Mouse (Mus musculus) hindbrain, embryonic 15.5 days (tissue): Measurements from ENCODE around the gene Mff. TPM values are rescaled to one million over a fixed set of nuclear protein-coding genes. Genes with fewer than 3 reads are reported as not detected.

ENCODE experiments used
- ATAC-seq: fragments of 200-750 bp; cut with Nextera tagmentation; 2 replicates; pipeline ENCODE4 v1.8.0; 2017; ENCODE audit warnings: low read depth, moderate number of reproducible peaks, moderate TSS enrichment; ENCODE audit not compliant: low FRiP score
- H3K27ac ChIP-seq: fragments of 300-500 bp; sonication (generic); replicated peaks from 2 replicates; pipeline ENCODE4 v1.5.1; 2015; ENCODE audit warnings: mild to moderate bottlenecking, inconsistent platforms
- H3K27me3 ChIP-seq: fragments of 300-500 bp; sonication (generic); 2 replicates; pipeline ENCODE4 v1.6.1; 2015; ENCODE audit warnings: control low read depth, inconsistent platforms
- H3K36me3 ChIP-seq: fragments of 300-500 bp; sonication (generic); 2 replicates; pipeline ENCODE4 v1.6.1; 2015; ENCODE audit warnings: control low read depth, inconsistent platforms
- H3K4me1 ChIP-seq: fragments of 300-500 bp; sonication (generic); replicated peaks from 2 replicates; pipeline ENCODE4 v1.6.1; 2015; ENCODE audit warnings: control low read depth, inconsistent platforms
- H3K4me2 ChIP-seq: fragments of 300-500 bp; sonication (generic); 2 replicates; pipeline ENCODE4 v1.6.1; 2015; ENCODE audit warnings: moderate library complexity, mild to moderate bottlenecking, inconsistent platforms
- H3K4me3 ChIP-seq: fragments of 300-500 bp; sonication (generic); 2 replicates; pipeline ENCODE4 v1.5.1; 2015; ENCODE audit warnings: mild to moderate bottlenecking, inconsistent platforms
- H3K9ac ChIP-seq: fragments of 300-500 bp; sonication (generic); 2 replicates; pipeline ENCODE4 v1.6.1; 2015; ENCODE audit warnings: inconsistent platforms
- H3K9me3 ChIP-seq: fragments of 300-500 bp; sonication (generic); 2 replicates; pipeline ENCODE4 v1.6.1; 2016; ENCODE audit warnings: control low read depth, inconsistent platforms
- WGBS: fragments of 180-500 bp; shearing (Covaris S2); methylation state at CpG from one replicate; pipeline ENCODE4 v1.1.7; 2015; 5-methylcytosine and 5-hydroxymethylcytosine counted together
- polyA plus RNA-seq: library from polyadenylated mRNA; unstranded; fragments of >200 nt; fragmentation: Nextera tagmentation; extraction: Ambion mirVana; gene quantifications from 2 replicates; pipeline ENCODE4 v1.2.1, GENCODE M21; 2015

The Mff gene
- polyA plus RNA-seq, 1 experiment from 2014 or later = 374 TPM

GRCm38 (mm10) chr1:82797088-82797487, 72.4 kb downstream of the Mff start:
- no peak overlapping the region for H3K4me3 ChIP-seq
- no peak for ATAC-seq
- H3K27ac ChIP-seq = no peak overlapping the region
- H3K36me3 ChIP-seq = no peaks in the 10 kb centered on the region
- 91% methylated on average over 4 of the region's 4 CpGs for WGBS
- no peaks in the 10 kb centered on the region for H3K27me3 ChIP-seq
- H3K9ac ChIP-seq = no peak overlapping the region
- no peak overlapping the region for H3K4me2 ChIP-seq
- H3K4me1 ChIP-seq = no peaks in the 10 kb centered on the region
- H3K9me3 ChIP-seq = no peaks in the 10 kb centered on the region

GRCm38 (mm10) chr1:82798304-82798703, 73.6 kb downstream of the Mff start:
- ATAC-seq = no peak
- WGBS = 56% methylated on average over 5 of the region's 5 CpGs

GRCm38 (mm10) chr1:82798922-82799321, 74.2 kb downstream of the Mff start:
- Histone ChIP-seq H3K27ac (no peak overlapping the region), H3K4me3 (no peak overlapping the region), H3K9me3 (no peaks in the 10 kb centered on the region), H3K27me3 (no peaks in the 10 kb centered on the region), H3K9ac (no peak overlapping the region), H3K4me1 (no peaks in the 10 kb centered on the region), H3K36me3 (no peaks in the 10 kb centered on the region), H3K4me2 (no peak overlapping the region)
- WGBS = 78% methylated on average over 4 of the region's 4 CpGs
- no peak for ATAC-seq

More at GRCm38 (mm10) chr1:82798304-82798703, 73.6 kb downstream of the Mff start:
- no peak overlapping the region for H3K9ac ChIP-seq
- no peaks in the 10 kb centered on the region for H3K36me3 ChIP-seq
- no peaks in the 10 kb centered on the region for H3K4me1 ChIP-seq
- no peaks in the 10 kb centered on the region for H3K27me3 ChIP-seq
- no peak overlapping the region for H3K4me3 ChIP-seq
- no peak overlapping the region for H3K4me2 ChIP-seq
- H3K9me3 ChIP-seq = no peaks in the 10 kb centered on the region
- no peak overlapping the region for H3K27ac ChIP-seq

GRCm38 (mm10) chr1:82801105-82801783, 76.6 kb downstream of the Mff start:
- no peak overlapping the region for H3K4me2 ChIP-seq
- H3K9ac ChIP-seq = no peak overlapping the region
- no peaks in the 10 kb centered on the region for H3K27me3 ChIP-seq
- H3K4me3 ChIP-seq = no peak overlapping the region
- 75% methylated on average over 12 of the region's 12 CpGs for WGBS
- no peaks in the 10 kb centered on the region for H3K9me3 ChIP-seq
- no peak for ATAC-seq
- no peak overlapping the region for H3K27ac ChIP-seq
- H3K36me3 ChIP-seq = no peaks in the 10 kb centered on the region
- no peaks in the 10 kb centered on the region for H3K4me1 ChIP-seq

Other genes starting within 250 kb of the Mff start
- 0.25 and 0.28 TPM in 2 replicates for gene Col4a4, start 138.0 kb upstream of the Mff start, polyA plus RNA-seq
- 0.26 and 0.28 TPM in 2 replicates for gene Col4a3, start 138.0 kb upstream of the Mff start, polyA plus RNA-seq
- 0.21 TPM in 1 of 2 replicates, not detected in the other for gene Tm4sf20, start 43.6 kb downstream of the Mff start, polyA plus RNA-seq
- not detected in 2 replicates for gene Gm47791, start 46.4 kb downstream of the Mff start, polyA plus RNA-seq
- gene Agfg1, start 114.6 kb downstream of the Mff start, polyA plus RNA-seq = 26.6 TPM in 2 replicates
- gene A030005L19Rik, start 188.4 kb downstream of the Mff start, polyA plus RNA-seq = 0.19 and 0.28 TPM in 2 replicates
- gene A030014E15Rik, start 200.0 kb downstream of the Mff start, polyA plus RNA-seq = not detected in 2 replicates
- gene Gm6217, start 206.5 kb downstream of the Mff start, polyA plus RNA-seq = not detected in 2 replicates
- gene A030003K21Rik, start 218.5 kb downstream of the Mff start, polyA plus RNA-seq = not detected in 2 replicates
- not detected in 2 replicates for gene Gm7544, start 231.1 kb downstream of the Mff start, polyA plus RNA-seq
- gene Gm47955, start 235.4 kb downstream of the Mff start, polyA plus RNA-seq = not detected in 2 replicates